ENCODE assay signal across 8 mouse cellular contexts in the genomic region with DNA sequence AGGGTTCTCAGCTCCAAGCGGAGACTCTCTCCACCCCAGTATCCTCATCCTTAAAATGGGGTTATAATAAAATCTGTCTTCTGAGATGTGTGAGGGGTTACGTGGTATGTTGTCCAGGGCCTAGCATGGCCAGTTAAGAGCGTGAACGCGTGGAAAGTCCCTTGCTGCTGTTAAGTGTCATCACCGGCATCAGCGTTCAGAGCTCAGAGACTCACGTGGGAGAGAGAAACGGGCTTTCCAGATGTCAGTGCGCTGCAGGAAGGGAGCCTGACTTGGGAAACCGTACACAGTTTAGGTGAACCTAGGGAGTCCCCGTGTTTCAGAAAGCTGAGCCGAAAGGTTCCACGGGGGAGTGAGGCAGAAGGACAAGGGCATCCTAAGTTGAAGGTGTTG. TPM values are rescaled to one million over a fixed set of nuclear protein-coding genes. Genes with fewer than 3 reads are reported as not detected.
DNase-seq lines count a peak whose midpoint lies in the region; ATAC-seq lines count a peak whose summit lies in the region.

No protein-coding gene starts in this region.

- H3K9me3 ChIP-seq in forebrain, embryonic 12.5 days: no peaks in the 10 kb centered on the region
- H3K9me3 ChIP-seq in liver, embryonic 13.5 days (replicated peaks): no peaks in the 10 kb centered on the region

- peaks cover 34% of the 10 kb centered on the region for H3K36me3 ChIP-seq in forebrain, embryonic 12.5 days (replicated peaks)
- peaks cover 35% of the 10 kb centered on the region for H3K36me3 ChIP-seq in liver, embryonic 13.5 days

- peak overlapping the region; percentile 82 for H3K4me2 ChIP-seq in forebrain, embryonic 12.5 days
- peak overlapping the region; percentile 92 for H3K4me2 ChIP-seq in liver, embryonic 13.5 days

- H3K27me3 ChIP-seq in forebrain, embryonic 12.5 days: no peaks in the 10 kb centered on the region
- H3K27me3 ChIP-seq in liver, embryonic 13.5 days: no peaks in the 10 kb centered on the region

- no peak for ATAC-seq in forebrain, embryonic 12.5 days (ENCODE audit: low FRiP score)
- no peak for ATAC-seq in liver, embryonic 13.5 days (ENCODE audit: low read depth)

- peak; percentile 89 for DNase-seq in heart, adult 11 months
- no peak for DNase-seq in heart, postnatal 25 days (ENCODE audit: low spot score)
- DNase-seq in CD4-positive, CD25-positive, alpha-beta regulatory T cell, adult 2 months (ENCODE audit: low read depth, low spot score): peak; percentile 59
- DNase-seq in liver, embryonic 13.5 days: no peak
- DNase-seq in layer of hippocampus, postnatal 36 days: no peak
- DNase-seq in adrenal gland, postnatal 25 days: no peak
- DNase-seq in cerebellum, adult 11 months: no peak

- peak overlapping the region; percentile 100 for H3K4me3 ChIP-seq in forebrain, embryonic 12.5 days (replicated peaks)
- H3K4me3 ChIP-seq in liver, embryonic 13.5 days (replicated peaks): peak overlapping the region; percentile 99

- H3K9ac ChIP-seq in forebrain, embryonic 12.5 days: peak overlapping the region; percentile 94
- peak overlapping the region; percentile 91 for H3K9ac ChIP-seq in liver, embryonic 13.5 days

- H3K4me1 ChIP-seq in forebrain, embryonic 12.5 days: peaks cover 20% of the 10 kb centered on the region
- peaks cover 31% of the 10 kb centered on the region for H3K4me1 ChIP-seq in liver, embryonic 13.5 days (replicated peaks)

- H3K27ac ChIP-seq in forebrain, embryonic 12.5 days: peak overlapping the region; percentile 85; the same call in 1 of the 2 replicates
- peak overlapping the region; percentile 64; the same call in 1 of the 2 replicates for H3K27ac ChIP-seq in liver, embryonic 13.5 days

- intact Hi-C loops in heart, postnatal 25 days (cut with DNase I): no loop called here

- 18% methylated on average over 14 of the region's 14 CpGs for WGBS in forebrain, embryonic 12.5 days
- 18% methylated on average over 14 of the region's 14 CpGs for WGBS in liver, embryonic 13.5 days (ENCODE audit: insufficient replicate concordance)

RNA-seq across cellular contexts. Expression of a gene that starts 0.9 kb away (rescaled TPM):
- total RNA-seq in heart, postnatal 25 days (2021): 10 to 100 TPM; 22.7 to 23.5 TPM
- 58.6 and 61.2 TPM in 2 replicates for polyA plus RNA-seq in forebrain, embryonic 12.5 days (2016; fragmentation: Nextera tagmentation; extraction: Ambion mirVana)
- polyA plus RNA-seq in liver, embryonic 13.5 days (2015; fragmentation: Nextera tagmentation; extraction: Ambion mirVana): 9.5 and 11.4 TPM in 2 replicates
- 10 to 100 TPM; 34.1 to 34.9 TPM for total RNA-seq in layer of hippocampus, postnatal 36 days (2021)
- 18.6 and 19.6 TPM in 2 replicates for total RNA-seq in adrenal gland, postnatal 25 days (2021)

RNA-seq across cellular contexts. Expression of a gene that starts 9.4 kb away (rescaled TPM):
- 1 to 10 TPM in 1 of 2 experiments, under 1 TPM in 1; 0.50 to 1.5 TPM for total RNA-seq in heart, postnatal 25 days (2021)
- not detected in 2 replicates for polyA plus RNA-seq in forebrain, embryonic 12.5 days (2016; fragmentation: Nextera tagmentation; extraction: Ambion mirVana)
- polyA plus RNA-seq in liver, embryonic 13.5 days (2015; fragmentation: Nextera tagmentation; extraction: Ambion mirVana): not detected in 2 replicates
- 1 to 10 TPM; 4.7 to 5.1 TPM for total RNA-seq in layer of hippocampus, postnatal 36 days (2021)
- not detected in 2 replicates for total RNA-seq in adrenal gland, postnatal 25 days (2021)

RNA-seq across cellular contexts. Expression of a gene that starts 24.7 kb away (rescaled TPM):
- 1,000 to 10,000 TPM; 1,043 to 1,140 TPM for total RNA-seq in heart, postnatal 25 days (2021)
- not detected in 2 replicates for polyA plus RNA-seq in forebrain, embryonic 12.5 days (2016; fragmentation: Nextera tagmentation; extraction: Ambion mirVana)
- 0.03 and 0.23 TPM in 2 replicates for polyA plus RNA-seq in liver, embryonic 13.5 days (2015; fragmentation: Nextera tagmentation; extraction: Ambion mirVana)
- not detected for total RNA-seq in layer of hippocampus, postnatal 36 days (2021)
- 0.33 TPM in 1 of 2 replicates, not detected in the other for total RNA-seq in adrenal gland, postnatal 25 days (2021)

RNA-seq across cellular contexts. Expression of a gene that starts 29.5 kb away (rescaled TPM):
- total RNA-seq in heart, postnatal 25 days (2021): 1 to 10 TPM in 1 of 2 experiments, under 1 TPM in 1; 0.60 to 1.5 TPM
- polyA plus RNA-seq in forebrain, embryonic 12.5 days (2016; fragmentation: Nextera tagmentation; extraction: Ambion mirVana): not detected in 2 replicates
- polyA plus RNA-seq in liver, embryonic 13.5 days (2015; fragmentation: Nextera tagmentation; extraction: Ambion mirVana): not detected in 2 replicates
- total RNA-seq in layer of hippocampus, postnatal 36 days (2021): not detected
- total RNA-seq in adrenal gland, postnatal 25 days (2021): not detected in 2 replicates

RNA-seq across cellular contexts. Expression of a gene that starts 46.8 kb away (rescaled TPM):
- total RNA-seq in heart, postnatal 25 days (2021): not detected
- polyA plus RNA-seq in forebrain, embryonic 12.5 days (2016; fragmentation: Nextera tagmentation; extraction: Ambion mirVana): not detected in 2 replicates
- polyA plus RNA-seq in liver, embryonic 13.5 days (2015; fragmentation: Nextera tagmentation; extraction: Ambion mirVana): not detected in 2 replicates
- not detected for total RNA-seq in layer of hippocampus, postnatal 36 days (2021)
- not detected in 2 replicates for total RNA-seq in adrenal gland, postnatal 25 days (2021)

Comparison
In these comparisons a context has a peak if more than half of its experiments do, and no peak if none do; other contexts are left out.
1. DNase-seq: peak in heart, adult 11 months (single experiment) and CD4-positive, CD25-positive, alpha-beta regulatory T cell, adult 2 months (single experiment); none in heart, postnatal 25 days (single experiment), liver, embryonic 13.5 days (single experiment), layer of hippocampus, postnatal 36 days (0 of 2), adrenal gland, postnatal 25 days (single experiment) and cerebellum, adult 11 months (single experiment).
2. RNA of a gene that starts 24.7 kb away (total RNA-seq): 1,043 to 1,140 TPM in heart, postnatal 25 days; 0.33 TPM in adrenal gland, postnatal 25 days and not detected in layer of hippocampus, postnatal 36 days; every median in the first group is over 100 times any median in the second.